Mouse (Mus musculus) common myeloid progenitor, adult 5-6 weeks (primary cell): ENCODE measurements around the gene Olfr1512. TPM values are rescaled to one million over a fixed set of nuclear protein-coding genes. Genes with fewer than 3 reads are reported as not detected.

Experiments used
- total RNA-seq: library from RNA; stranded (forward); fragments of 200-1000, 187-1606 nt; gene quantifications from 2 replicates; pipeline ENCODE4 v1.2.3, GENCODE M21; 2017

Olfr1512 gene
- total RNA-seq, 1 experiment from 2014 or later, result not detected

Other genes starting within 250 kb of the Olfr1512 start
- 251 and 267 TPM in 2 replicates for gene Supt16, start 181.8 kb downstream of the Olfr1512 start, total RNA-seq
- 78.3 and 103 TPM in 2 replicates for gene Chd8, start 121.4 kb downstream of the Olfr1512 start, total RNA-seq
- 42.2 and 42.7 TPM in 2 replicates for gene Tox4, start 100.0 kb downstream of the Olfr1512 start, total RNA-seq
- gene Rab2b, start 99.6 kb downstream of the Olfr1512 start, total RNA-seq, result 9.9 and 11.4 TPM in 2 replicates
- gene Mettl3, start 74.0 kb downstream of the Olfr1512 start, total RNA-seq, result 48.5 and 64.8 TPM in 2 replicates
- gene Sall2, start 50.4 kb downstream of the Olfr1512 start, total RNA-seq, result 2.6 and 3.3 TPM in 2 replicates
- not detected in 2 replicates for gene Olfr1513, start 22.8 kb downstream of the Olfr1512 start, total RNA-seq
- gene Olfr1511, start 18.2 kb upstream of the Olfr1512 start, total RNA-seq, result not detected in 2 replicates
- gene Olfr1510, start 35.2 kb upstream of the Olfr1512 start, total RNA-seq, result not detected in 2 replicates
- not detected in 2 replicates for gene Olfr1509, start 63.8 kb upstream of the Olfr1512 start, total RNA-seq
- not detected in 2 replicates for gene Olfr1508, start 88.3 kb upstream of the Olfr1512 start, total RNA-seq
- not detected in 2 replicates for gene Olfr1507, start 116.6 kb upstream of the Olfr1512 start, total RNA-seq